Mouse (Mus musculus) liver, postnatal 0 days (tissue): Measurements from ENCODE around the gene Lyl1.

Experiments used
- CTCF ChIP-seq: sonication (generic); IDR thresholded peaks from 2 replicates; pipeline ENCODE4 v1.5.1; 2016; ENCODE audit warnings: antibody characterized with exemption, low read depth
- EP300 ChIP-seq: IDR thresholded peaks from 2 replicates; pipeline ENCODE4 v1.6.1; 2016; ENCODE audit warnings: antibody characterized with exemption, low read depth, mild to moderate bottlenecking

GRCm38 (mm10) chr8:84681476-84681875, 19.8 kb upstream of the Lyl1 start:
- TF ChIP-seq CTCF (no peak), EP300 (no peak)
